Mouse (Mus musculus): ENCODE data around the gene Col11a2.

The Col11a2 gene

GRCm38 (mm10) chr17:34107109-34107867, 68.1 kb downstream of the Col11a2 start:
- no peak for DNase-seq

GRCm38 (mm10) chr17:34108460-34108859, 69.2 kb downstream of the Col11a2 start:
- no peak for DNase-seq

GRCm38 (mm10) chr17:34109038-34109805, 70.0 kb downstream of the Col11a2 start:
- DNase-seq, result peak; percentile 57

- DNase-seq, result no peak
These were observed 70.6 kb downstream of the Col11a2 start for GRCm38 (mm10) chr17:34109806-34110195.

GRCm38 (mm10) chr17:34110309-34110708, 71.1 kb downstream of the Col11a2 start:
- DNase-seq, result no peak

- DNase-seq, result no peak
These were observed 74.9 kb downstream of the Col11a2 start for GRCm38 (mm10) chr17:34114114-34114513.

All from thymus, postnatal 14 days (tissue).